Mouse (Mus musculus): ENCODE results near the gene Bicral. TPM values are rescaled to one million over a fixed set of nuclear protein-coding genes. Genes with fewer than 3 reads are reported as not detected.

The Bicral gene
- total RNA-seq, 2 experiments from 2014 or later, result 36.5 to 36.6 TPM

Other genes with a start within 250 kb of the Bicral start
- 10 to 100 TPM; 18.5 to 18.8 TPM for gene Ptk7, start 229.0 kb downstream of the Bicral start, total RNA-seq (2021)
- 10 to 100 TPM; 14.7 to 15.0 TPM for gene Klc4, start 212.5 kb downstream of the Bicral start, total RNA-seq (2021)
- 10 to 100 TPM; 44.6 to 50.5 TPM for gene Mrpl2, start 212.3 kb downstream of the Bicral start, total RNA-seq (2021)
- gene Cul7, start 208.1 kb downstream of the Bicral start, total RNA-seq (2021), result 10 to 100 TPM; 39.3 to 46.5 TPM
- gene Rrp36, start 184.1 kb downstream of the Bicral start, total RNA-seq (2021), result 10 to 100 TPM; 14.8 to 19.3 TPM
- 100 to 1,000 TPM; 124 to 130 TPM for gene Mea1, start 179.7 kb downstream of the Bicral start, total RNA-seq (2021)
- gene Klhdc3, start 177.6 kb downstream of the Bicral start, total RNA-seq (2021), result 100 to 1,000 TPM; 175 to 180 TPM
- gene Ppp2r5d, start 153.4 kb downstream of the Bicral start, total RNA-seq (2021), result 10 to 100 TPM; 96.4 to 98.5 TPM
- gene Pex6, start 147.0 kb downstream of the Bicral start, total RNA-seq (2021), result 10 to 100 TPM; 28.9 to 29.4 TPM
- gene Gnmt, start 129.3 kb downstream of the Bicral start, total RNA-seq (2021), result under 1 TPM in 1 of 2 experiments, not detected in 1; 0.69 TPM
- gene Cnpy3, start 106.3 kb downstream of the Bicral start, total RNA-seq (2021), result 10 to 100 TPM; 50.9 to 53.7 TPM
- gene Ptcra, start 94.8 kb downstream of the Bicral start, total RNA-seq (2021), result not detected
- 10 to 100 TPM; 13.4 to 14.5 TPM for gene 2310039H08Rik, start 85.8 kb downstream of the Bicral start, total RNA-seq (2021)
- 10 to 100 TPM; 46.5 to 52.7 TPM for gene Rpl7l1, start 75.8 kb downstream of the Bicral start, total RNA-seq (2021)
- gene Tbcc, start 32.2 kb upstream of the Bicral start, total RNA-seq (2021), result 10 to 100 TPM; 29.9 to 37.5 TPM
- not detected for gene Prph2, start 52.0 kb upstream of the Bicral start, total RNA-seq (2021)
- 10 to 100 TPM; 51.3 to 54.5 TPM for gene Ubr2, start 152.1 kb upstream of the Bicral start, total RNA-seq (2021)

Measured in left cerebral cortex, postnatal 10 days (tissue).